Mouse (Mus musculus) lung, postnatal 25 days (tissue): ENCODE results near the gene Rnf135.
"Not testable (repeated sequence)": the region's sequence is repeated elsewhere in the genome, so short reads cannot be mapped to it uniquely, and the experiment has no call there.

ENCODE experiments used
- DNase-seq: peaks from one replicate; pipeline ENCODE4 v3.0.0; 2022; ENCODE audit warnings: low spot score

Gene Rnf135

DNA sequence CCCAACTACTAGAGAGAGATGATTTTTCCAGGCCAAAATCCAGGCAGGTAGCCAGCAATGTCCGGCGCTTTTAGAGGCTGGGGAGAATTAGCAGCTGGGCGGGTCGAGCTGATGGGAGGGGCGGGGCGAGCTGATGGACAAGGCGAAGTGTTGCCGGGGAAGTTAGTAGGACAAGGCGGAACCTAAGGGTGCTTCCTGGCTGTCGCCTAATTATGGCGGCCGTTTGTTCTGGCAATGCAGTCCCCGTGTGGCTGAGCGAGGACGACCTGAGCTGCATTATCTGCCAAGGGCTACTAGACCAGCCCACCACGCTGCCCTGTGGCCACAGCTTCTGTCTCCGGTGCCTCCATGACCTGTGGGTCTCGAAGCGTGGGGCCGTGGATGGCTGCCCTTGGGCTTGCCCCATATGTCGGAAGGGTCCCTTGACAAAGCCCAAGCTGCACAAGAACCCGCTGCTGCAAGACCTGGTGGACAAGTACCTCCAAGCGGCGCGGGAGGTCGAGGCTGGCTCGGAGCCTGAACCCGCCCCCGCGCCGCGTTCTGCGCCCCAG lies at the start of gene Rnf135:
Rnf135 (plus strand) TSS at position 147 of the 551 bp plus-strand sequence.
- DNase-seq: peak; percentile 95

DNA sequence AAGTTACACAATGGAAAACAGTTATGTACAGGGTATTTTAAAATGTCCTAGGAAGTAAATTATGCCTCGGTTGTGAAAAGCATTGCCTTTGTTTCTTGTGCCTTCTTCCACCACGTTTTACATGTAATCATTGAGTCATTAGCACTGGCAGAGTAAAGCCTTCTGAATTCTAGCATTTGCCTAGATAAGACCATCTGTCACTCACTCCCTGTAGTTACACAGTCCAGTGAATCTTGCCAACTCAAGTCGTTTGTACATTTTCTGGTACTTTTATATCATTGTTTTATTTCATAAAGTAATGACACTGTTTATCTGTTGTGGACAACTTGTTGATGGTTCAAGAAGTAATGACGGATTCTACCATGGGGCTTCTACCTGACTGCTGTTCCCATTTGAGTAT lies 48.9 kb upstream of the Rnf135 start:
- no peak for DNase-seq

DNA sequence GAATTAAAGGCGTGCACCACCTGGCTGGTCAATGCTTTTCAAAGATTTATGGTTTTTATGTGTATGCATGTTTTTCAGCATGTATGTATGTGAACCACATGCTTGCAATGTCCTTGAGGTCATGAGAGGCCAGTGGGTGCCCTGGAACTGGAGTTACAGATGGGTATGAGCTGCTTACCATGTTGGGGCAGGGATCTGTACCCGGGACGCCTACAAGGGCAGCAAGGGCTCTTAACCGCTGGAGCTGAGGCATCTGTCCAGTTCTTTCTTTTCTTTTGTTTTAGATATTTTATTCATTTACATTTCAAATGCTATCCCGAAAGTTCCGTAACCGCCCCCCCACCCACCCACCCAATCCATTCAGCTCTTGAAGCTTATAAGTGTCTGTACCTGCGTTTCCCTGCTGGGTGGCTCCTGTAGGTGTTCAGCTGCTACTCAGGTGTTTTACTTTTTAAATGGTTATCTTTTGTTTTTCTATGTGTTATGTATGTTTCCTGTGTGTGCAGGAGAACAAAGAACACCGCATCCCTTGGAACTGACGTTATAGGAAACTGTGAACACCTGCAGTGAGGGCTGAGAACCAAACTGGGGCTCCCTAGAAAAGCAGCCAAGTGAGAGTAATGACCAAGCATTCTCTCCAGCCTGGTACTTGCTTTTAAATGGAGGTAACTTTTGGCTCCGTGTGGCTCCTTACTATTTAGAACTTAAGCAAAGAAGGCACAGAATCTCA lies 47.5 kb upstream of the Rnf135 start:
- DNase-seq: no peak

DNA sequence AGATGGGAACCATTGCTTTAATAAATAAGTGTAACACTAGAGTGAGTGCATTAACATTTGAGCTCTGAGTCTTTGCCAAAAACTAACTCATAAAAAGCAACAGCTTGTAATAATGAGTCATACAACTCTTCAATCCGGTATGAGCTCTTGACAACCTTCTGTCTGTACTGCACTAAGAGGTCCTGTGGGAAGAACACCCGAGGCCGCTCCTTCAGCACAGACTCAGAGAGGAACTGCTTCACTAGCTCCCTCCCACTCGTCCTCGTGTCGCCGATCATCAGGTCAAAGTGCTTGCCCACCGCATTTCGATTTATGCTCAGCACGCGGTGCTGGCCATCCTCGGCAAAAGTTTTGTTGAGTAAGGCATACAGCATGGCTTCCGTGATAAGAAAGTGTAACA lies 46.9 kb upstream of the Rnf135 start:
- no peak for DNase-seq

DNA sequence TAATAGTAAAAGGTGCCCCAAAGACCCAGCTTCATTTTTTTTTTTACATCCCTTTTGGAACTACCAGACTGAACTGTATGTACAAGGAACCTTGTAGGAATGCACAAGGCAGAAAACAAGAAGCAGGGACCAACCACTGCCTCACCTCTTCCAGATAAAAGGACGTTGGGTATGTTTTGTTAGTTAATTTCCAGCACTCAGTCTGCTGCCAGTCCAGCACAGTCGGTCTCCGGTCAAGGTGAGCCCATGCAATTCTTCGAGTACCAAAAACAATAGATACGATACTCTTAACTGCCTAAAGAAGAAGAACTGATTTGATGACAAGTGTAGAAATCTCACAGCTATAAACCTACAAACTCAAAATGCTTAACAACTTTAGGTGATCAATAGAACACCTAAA lies 45.9 kb upstream of the Rnf135 start:
- DNase-seq: no peak

DNA sequence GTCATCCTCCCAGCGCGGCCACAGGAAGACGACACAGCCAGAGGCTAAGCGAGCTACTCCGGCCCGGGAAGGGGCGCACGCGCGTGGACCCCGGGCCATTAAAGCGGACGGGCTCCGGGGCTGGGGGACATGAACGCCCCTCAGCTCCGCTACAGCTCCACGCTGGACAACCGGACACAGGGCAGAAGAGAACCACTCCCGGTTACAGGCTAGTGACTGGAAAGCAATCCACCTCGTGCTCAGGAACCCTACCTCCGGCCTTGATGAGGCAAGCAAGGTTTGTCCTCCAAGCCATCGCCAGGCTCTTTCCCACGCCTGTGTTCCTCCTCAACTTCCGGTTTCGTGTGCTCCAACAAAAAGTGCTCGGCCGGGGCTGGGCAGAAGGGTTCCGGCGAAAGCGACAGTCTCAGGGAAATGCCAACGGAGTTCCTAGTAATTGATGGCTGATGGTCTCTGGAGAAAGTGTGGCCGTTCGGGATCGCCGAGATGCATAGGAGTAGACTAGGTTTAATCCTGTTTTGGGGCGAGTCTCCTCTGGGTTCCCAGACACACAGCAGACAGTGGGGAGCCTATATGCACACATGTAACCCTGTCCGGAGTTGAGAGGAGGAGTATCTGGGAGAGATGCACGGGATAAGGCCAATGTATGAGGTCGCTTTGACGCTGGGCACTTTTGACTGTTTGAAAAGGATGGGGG lies 41.7 kb upstream of the Rnf135 start, which contains the start of gene Tefm:
Tefm (minus strand) TSS at position 351 of the 697 bp plus-strand sequence.
- peak; percentile 79 for DNase-seq

DNA sequence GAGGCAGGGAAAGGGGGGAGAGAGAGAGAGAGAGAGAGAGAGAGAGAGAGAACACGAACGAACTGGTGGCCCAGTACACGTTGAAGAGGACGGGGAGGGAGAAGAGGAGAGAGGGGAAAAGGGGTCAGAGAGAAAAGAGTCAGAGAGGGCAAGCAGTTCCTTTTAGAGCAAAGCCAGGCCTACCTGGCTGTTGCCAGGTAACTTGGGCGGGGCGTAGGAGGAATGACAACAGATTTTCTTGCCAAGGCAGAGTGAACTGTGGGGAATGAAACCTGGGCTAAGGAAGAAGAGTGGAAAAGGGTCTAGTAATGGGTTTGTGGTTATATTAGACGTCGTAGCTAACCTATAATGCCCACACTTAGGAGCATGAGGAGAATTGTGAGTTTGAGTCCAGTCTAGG lies 40.8 kb upstream of the Rnf135 start:
- DNase-seq: no peak

DNA sequence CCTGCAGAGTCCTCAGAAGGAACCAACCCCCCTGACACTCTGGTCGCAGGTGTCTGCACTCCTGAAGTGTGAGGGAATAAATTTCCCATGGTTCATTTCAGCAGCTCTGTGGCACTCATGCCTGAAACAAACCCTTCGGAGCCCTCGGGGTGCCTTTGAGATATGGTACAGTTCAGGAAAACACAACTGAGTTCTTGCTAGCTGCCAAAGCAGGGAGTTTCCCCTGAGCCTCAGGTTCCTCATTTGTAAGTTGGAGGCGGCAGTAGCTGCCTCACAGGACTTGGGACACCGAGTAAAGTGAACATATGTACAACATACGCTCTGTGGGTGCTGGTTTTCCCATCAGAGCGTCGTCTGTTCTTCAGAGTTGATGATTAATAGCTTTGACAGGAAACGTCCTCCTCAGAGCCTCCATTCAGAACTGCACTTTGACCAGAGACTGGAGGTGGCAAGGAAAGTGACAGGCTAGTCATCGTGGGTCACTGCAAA lies 37.8 kb upstream of the Rnf135 start:
- DNase-seq: peak; percentile 44

DNA sequence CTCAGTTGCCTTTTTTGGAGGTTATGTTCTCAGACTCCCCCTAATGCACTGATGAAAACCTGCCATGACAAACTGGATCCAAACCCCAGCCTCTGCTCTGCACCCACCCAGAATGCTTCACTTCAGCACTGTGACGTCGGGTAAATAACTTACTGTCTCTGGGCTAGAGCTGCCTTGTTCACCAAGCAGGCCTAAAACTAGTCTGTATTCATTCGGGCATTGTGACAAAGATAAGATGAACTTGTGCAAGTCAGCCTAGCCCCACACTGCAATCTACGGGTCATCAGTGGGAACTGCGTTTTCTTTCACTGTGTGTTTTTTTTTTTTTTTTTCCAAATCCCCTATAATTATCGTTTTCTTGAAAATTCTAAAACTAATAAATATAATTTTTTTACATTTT lies 35.9 kb upstream of the Rnf135 start:
- DNase-seq: no peak

DNA sequence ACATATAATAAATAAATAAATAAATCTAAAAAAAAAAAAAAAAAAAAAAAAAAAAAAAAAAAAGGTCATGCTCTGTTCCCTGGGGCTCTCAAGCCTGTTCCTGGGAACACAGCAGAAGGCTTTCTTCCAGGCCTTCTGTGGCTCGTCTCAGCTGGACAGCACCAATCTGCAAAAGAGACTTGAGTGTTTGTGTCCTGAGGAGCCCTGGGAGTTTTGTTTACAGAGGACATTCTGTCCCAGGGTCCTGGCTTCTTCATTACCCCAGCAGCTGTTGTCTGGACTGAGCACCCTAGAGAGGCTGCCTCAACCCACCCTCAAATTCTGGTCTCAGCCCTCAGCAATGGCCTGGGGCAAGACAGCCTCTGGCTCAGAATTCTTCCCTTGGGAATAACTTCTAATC lies 35.3 kb upstream of the Rnf135 start:
- DNase-seq: peak; percentile 68

DNA sequence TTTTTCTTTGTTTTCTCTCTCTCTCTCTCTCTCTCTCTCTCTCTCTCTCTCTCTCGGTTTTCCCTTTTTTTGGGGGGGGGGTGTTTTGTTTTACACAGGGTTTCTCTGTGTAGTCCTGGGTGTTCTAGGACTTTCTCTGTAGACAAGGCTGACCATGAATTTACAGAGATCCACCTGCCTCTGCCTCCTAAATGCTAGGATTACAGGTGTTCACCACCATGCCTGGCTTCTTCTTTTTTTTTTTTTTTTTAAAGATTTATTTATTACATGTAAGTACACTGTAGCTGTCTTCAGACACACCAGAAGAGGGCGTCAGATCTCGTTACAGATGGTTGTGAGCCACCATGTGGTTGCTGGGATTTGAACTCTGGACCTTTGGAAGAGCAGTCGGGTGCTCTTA lies 34.7 kb upstream of the Rnf135 start:
- not testable (repeated sequence) for DNase-seq

DNA sequence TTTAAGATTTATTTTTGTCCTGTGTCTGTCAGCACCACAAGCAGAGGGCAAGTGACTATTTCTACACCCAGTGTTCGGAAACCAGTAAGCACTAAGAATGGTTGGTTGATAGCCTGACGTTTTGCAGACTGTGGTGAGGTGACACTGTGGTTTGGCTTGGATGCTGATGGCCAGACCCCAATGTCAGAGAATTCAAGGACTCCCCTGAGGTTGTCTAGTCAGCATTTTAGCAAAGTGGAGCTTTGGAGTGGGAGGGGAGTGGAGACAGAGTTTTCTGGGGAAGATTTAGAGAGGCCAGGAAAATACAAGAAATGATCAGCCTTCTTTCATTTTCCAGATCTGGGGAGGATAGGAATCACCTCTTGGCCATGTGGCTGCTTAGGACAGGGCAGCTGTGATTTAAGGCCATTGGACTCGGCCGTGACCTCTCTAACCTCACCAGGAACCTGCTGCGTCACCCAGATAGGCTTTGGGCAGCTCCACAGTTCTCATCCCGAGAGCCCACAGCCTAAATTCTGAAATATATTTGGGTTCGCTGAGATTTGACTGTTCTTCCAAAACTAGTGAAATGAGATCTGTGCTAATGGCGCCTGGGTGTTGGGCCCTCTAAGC lies 34.1 kb upstream of the Rnf135 start:
- DNase-seq: no peak

DNA sequence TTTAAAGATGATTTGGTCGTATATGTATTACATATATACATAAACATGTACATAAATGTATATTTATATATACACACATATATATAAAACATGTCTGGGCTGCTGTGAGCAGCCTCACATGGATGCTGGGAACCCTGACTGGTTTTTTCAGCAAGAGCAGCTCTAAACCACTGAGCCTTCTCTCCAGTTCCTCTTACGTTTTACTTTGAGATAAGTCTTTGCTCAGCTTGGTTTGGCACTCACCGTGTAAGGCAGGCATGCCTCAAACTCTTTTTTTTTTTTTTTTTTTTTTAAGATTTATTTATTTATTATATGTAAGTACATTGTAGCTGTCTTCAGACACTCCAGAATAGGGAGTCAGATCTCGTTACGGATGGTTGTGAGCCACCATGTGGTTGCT lies 33.1 kb upstream of the Rnf135 start:
- no peak for DNase-seq

DNA sequence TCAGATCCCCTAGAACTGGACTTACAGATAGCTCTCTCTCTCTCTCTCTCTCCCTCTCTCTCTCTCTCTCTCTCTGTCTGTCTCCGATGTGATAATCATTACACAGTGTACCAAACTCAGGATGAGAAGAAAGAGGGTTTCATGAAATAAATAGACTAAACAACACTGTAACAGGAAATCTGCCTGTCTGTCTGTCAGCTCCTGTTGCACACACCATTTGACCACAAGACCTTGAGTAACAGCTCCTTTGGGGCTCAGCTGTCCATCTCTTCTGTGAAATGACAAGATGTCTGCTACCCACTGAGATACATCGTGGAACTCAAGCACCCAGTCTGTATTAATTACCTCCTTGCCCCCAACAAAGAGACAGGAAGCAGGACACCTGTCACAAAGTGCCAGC lies 32.1 kb upstream of the Rnf135 start:
- no peak for DNase-seq

DNA sequence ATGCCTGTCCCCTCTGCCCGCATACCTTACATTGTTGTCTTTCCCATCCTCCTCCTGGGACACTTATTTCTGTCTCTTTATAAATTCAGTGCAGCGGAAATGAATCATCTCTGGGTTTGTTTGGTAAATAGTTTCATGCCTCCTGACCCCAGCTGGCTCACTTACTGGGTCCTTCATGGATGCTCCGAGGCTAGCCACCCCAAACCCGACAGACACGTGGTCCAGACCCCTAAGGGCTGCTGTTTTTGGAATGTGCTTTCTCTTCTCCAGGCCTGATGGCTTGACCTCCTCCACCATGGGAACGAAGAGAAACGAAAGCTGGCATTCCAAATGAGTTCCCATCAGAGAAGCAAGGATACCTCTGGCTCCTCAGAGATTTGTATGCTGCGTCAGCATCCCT lies 31.3 kb upstream of the Rnf135 start:
- peak; percentile 55 for DNase-seq

DNA sequence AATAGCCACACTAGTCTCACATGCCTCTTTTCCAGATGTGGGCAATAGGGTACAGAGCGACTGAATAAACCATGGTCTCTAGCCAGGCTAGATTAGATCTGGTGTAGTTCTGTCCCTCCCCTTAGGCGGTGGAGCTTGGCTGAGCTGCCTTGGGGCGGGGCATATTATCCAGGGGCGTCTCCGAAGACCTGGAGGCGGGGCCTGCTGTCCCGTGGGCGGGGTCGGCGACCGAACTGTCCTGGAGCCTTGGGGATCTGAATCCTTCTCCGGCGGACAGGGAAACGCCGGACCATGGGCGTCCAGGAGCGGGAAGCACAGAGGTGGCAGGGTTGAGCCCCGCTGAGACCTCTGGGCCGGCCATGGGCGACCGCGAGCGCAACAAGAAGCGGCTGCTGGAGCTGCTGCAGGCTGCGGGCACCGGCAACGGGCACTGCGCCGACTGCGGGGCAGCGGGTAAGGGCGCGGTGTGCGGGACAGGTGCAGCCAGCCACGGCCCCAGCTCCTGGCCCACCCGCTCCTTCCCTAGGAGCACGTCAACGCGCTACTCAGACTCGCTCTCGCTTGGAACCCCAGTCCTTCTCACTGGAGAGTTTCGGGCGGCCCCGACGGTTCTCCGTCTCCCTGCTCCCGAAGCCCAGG lies 29.7 kb upstream of the Rnf135 start, which contains the start of gene Adap2:
Adap2 (plus strand) TSS at position 249 of the 639 bp plus-strand sequence.
- peak; percentile 93 for DNase-seq

DNA sequence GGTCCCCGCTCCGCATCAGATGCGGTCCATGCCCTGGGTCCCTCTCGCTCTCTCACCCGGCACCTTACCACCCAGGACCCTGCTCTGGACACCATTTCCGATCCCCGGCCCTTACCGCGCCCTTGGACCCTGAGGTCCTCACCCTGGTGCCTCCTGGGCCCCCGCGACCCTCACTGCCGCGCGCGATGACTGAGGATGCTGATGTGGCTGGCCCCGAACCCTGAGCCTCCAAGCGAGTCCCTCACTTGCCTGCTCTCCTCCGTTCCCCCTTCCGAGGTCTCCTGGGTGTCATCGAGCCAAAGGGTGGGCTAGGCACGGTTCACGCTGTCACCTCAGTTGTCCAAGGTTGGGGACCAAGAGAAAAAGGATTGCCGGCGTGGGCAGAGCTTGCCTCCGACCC lies 29.1 kb upstream of the Rnf135 start:
- DNase-seq: no peak

DNA sequence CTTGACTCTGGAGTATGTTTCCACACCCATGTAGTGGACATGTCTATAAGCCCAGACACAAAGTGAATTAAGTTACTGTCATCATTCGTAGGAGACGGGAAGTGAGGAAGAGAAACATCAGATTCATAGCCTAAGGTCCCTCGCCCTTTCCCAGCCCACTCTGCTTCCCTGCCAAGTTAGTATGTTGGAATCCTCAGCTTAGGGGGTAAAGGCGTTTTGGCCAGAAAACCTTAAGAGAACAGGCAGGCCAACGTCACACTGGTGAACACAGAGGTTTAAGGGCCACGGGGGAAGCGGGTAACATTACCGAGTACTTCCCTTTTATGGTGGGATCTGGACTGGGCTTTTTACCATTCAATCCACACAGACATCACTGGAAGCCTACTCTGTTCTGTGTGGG lies 28.1 kb upstream of the Rnf135 start:
- no peak for DNase-seq

DNA sequence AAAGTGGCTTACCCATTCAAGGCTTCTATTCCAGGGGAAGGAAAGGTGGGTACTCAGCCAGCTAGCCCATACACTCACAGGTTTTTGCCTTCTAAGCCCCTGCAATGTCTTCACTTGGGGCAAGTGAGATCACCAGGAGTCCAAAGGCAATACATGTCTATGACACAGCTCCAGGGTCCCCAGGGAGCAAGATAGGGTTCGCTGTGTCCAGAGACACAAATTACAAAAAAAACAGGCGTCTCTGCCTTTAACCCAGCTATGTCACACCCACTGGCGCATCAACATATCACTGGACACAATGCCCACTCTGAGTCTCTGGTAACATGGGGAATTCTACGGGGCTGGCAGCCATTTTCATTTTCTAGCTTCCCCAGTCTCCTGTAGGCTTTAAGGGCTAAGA lies 27.7 kb upstream of the Rnf135 start:
- no peak for DNase-seq

DNA sequence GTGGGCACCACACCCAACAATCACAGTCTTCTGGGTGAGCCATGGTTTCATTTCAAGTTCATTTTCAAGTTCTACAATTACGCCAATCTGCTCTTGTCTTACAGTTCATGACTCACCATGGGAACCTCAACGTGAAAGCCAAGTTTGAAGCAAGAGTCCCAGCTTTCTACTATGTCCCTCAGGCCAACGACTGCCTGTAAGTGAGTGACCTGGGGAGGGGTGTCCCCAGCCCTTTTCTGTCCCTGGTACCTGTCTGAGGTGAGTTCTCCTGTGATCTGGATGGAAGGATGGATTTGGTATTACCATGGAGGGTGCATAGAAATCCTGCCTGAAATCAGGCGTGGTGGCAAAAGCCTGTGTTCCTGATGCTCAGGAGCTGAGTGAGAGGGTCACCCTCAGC lies 26.8 kb upstream of the Rnf135 start:
- DNase-seq: no peak

DNA sequence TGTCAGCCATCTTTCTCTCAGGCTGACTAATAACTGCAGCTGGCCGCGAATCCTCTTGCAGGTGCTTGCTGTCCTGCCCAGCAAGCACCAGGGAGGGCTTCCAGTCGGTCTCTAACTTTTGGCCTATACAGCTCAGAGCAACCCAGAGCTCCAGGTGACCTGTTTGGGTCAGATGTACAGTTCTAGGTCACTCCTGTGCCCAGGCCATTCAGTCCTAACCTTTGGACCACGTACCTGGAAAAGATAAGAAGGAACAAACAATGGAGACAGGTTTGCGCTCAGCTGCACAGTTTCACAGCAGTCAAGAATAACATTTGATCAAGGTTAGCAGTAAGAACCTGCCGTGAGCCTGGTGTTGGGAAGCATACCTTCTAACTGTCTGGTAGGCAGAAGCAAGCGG lies 24.6 kb upstream of the Rnf135 start:
- DNase-seq: no peak

DNA sequence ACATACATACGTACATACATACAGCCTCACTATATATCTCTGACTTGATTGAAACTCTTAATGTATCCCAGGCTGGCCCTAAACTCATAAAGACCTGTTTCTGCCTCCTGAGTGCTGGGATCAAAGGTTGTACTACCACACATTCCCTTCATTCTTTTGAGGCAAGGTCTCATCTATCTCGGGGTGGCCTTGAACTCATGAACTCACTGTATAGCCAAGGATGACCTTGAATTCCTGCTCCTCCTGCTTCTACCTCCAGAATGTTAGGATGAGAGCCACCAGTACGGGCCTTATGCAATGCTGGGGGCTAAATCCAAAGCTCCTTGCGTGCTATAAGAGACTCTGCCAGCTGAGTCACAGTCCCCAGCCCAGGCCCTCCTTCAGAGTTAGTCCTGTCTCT lies 22.6 kb upstream of the Rnf135 start:
- no peak for DNase-seq
